Mouse (Mus musculus) ES-E14 (cell line): Measurements from ENCODE around the gene Mms22l. TPM values are rescaled to one million over a fixed set of nuclear protein-coding genes. Genes with fewer than 3 reads are reported as not detected.
"Not testable (repeated sequence)": the region's sequence is repeated elsewhere in the genome, so short reads cannot be mapped to it uniquely, and the experiment has no call there.

Source experiments
- DNase-seq: peaks from one replicate; pipeline ENCODE4 v3.0.0-alpha.2; 2013; ENCODE audit warnings: low read depth, low spot score
- H3K27ac ChIP-seq: 2 replicates; pipeline ENCODE4 v1.5.1; 2012; ENCODE audit warnings: low read depth, mild to moderate bottlenecking, low read length, moderate library complexity, mixed read lengths; ENCODE audit not compliant: poor library complexity, insufficient read depth, severe bottlenecking
- H3K36me3 ChIP-seq: 2 replicates; pipeline ENCODE4 v1.6.1; 2012; ENCODE audit warnings: mild to moderate bottlenecking, low read length, moderate library complexity, mixed read lengths; ENCODE audit not compliant: control insufficient read depth, poor library complexity, insufficient read depth, severe bottlenecking
- H3K4me1 ChIP-seq, 2 experiments: fragments of 150-350 bp in 1 of 2; sonication (generic) in 1 of 2; 2 replicates each; pipeline ENCODE4 v1.6.1; 2012; ENCODE audit warnings: low read length in 2 of 2, mild to moderate bottlenecking in 1 of 2, mixed read lengths in 1 of 2; ENCODE audit not compliant: control insufficient read depth in 2 of 2, insufficient read depth in 2 of 2, poor library complexity in 1 of 2
- H3K4me3 ChIP-seq, 2 experiments: fragments of 150-350 bp in 1 of 2; sonication (generic) in 1 of 2; 2 replicates each; pipeline ENCODE4 v1.5.1; 2012; ENCODE audit warnings: low read length in 2 of 2, low read depth in 1 of 2, mild to moderate bottlenecking in 1 of 2, mixed read lengths in 1 of 2; ENCODE audit not compliant: insufficient read depth in 1 of 2, poor library complexity in 1 of 2, severe bottlenecking in 1 of 2
- H3K9ac ChIP-seq: 2 replicates; pipeline ENCODE4 v1.6.1; 2012; ENCODE audit warnings: low read depth, mild to moderate bottlenecking, low read length, mixed read lengths; ENCODE audit not compliant: poor library complexity, insufficient read depth, severe bottlenecking
- H3K9me3 ChIP-seq: fragments of 150-350 bp; sonication (generic); 2 replicates; pipeline ENCODE4 v1.6.1; 2012; ENCODE audit warnings: low read depth, mild to moderate bottlenecking, low read length; ENCODE audit not compliant: control insufficient read depth, insufficient read depth
- CHD2 ChIP-seq: IDR thresholded peaks from 2 replicates; pipeline ENCODE4 v1.6.1; 2014; ENCODE audit warnings: mild to moderate bottlenecking, low read depth, low read length, inconsistent platforms
- HCFC1 ChIP-seq: IDR thresholded peaks from 2 replicates; pipeline ENCODE4 v1.6.1; 2012; ENCODE audit warnings: low read length, inconsistent platforms, borderline replicate concordance; ENCODE audit not compliant: insufficient read depth
- MAFK ChIP-seq: IDR thresholded peaks from 2 replicates; pipeline ENCODE4 v1.6.1; 2014; ENCODE audit warnings: mild to moderate bottlenecking, low read depth, low read length, inconsistent platforms; ENCODE audit not compliant: insufficient read depth
- ZC3H11A ChIP-seq: IDR thresholded peaks from 2 replicates; pipeline ENCODE4 v1.6.1; 2012; ENCODE audit warnings: low read depth, mild to moderate bottlenecking, inconsistent platforms, low read length, borderline replicate concordance
- ZNF384 ChIP-seq: IDR thresholded peaks from 2 replicates; pipeline ENCODE4 v1.6.1; 2012; ENCODE audit warnings: low read depth, low read length, inconsistent platforms
- in situ Hi-C, 2 experiments: fragments of 600-800 bp; cut with MboI; formaldehyde crosslinking; loops; one replicate each; pipeline ENCODE4 v1.15.1; 2025; ENCODE audit warnings: low sequenced_read_pairs in 2 of 2, inconsistent platforms in 1 of 2; ENCODE audit not compliant: unreplicated experiment in 2 of 2
- total RNA-seq: library from RNA; depleted of rRNA; stranded (reverse); fragments of 300-350 nt; gene quantifications from 2 replicates; pipeline ENCODE4 v1.2.3, GENCODE M21; 2012; rRNA removed

The Mms22l gene
- 59.2 and 63.1 TPM in 2 replicates for total RNA-seq

DNA sequence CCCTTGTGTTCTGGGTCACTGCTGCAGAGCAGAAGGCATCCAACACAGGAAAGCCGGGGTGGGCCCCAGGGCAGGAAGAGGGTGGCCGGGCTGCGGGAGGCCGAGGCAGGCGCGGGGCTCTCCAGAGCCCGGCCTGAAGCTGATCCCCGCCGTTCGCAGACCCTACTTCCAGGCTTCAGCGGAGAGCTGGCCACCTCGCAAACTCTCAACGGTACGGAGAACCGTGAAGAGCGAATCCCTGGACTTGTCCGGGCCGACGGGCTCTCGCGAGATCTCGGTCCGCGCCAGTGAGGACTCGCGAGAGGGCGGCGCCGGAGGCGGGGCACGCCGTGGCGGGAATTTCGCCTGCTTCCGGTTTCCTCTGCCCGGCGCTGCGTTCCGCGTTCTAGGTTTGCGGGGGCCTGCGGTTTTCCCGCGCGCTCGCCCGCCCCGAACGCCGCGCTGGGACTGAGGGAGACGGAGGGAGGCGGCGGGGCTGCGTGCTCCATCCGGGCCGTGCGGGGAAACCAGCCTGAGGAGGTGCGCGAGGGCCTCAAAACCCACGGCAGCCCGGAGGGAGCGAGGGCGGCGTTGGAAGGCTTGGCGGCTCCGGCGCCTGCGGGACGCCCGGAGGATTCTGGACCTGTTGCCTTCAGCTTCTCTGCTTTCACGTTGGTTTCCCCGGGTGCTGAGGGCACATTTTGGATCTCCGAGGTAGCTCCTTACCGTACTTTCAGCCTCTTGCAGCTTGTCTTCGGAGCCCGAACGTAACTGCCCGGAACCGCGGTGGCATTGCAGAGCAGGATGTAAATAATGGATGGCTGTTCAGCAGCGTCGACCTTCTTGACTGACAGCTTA is at the start of gene Mms22l:
TSS of gene Mms22l (plus strand) at position 336 of the 837 bp plus-strand sequence.
- Histone ChIP-seq H3K4me1 (no peaks in the 10 kb centered on the region; a peak in 1 of 4 replicates), H3K9ac (peak within 1 kb of the TSS; percentile 98), H3K36me3 (peaks cover 5% of the 10 kb centered on the region; the same call in 1 of the 2 replicates), H3K4me3 (peak within 1 kb of the TSS; percentile 78 to 93), H3K27ac (peak within 1 kb of the TSS; percentile 88), H3K9me3 (no peaks in the 10 kb centered on the region)
- TF ChIP-seq ZNF384, result no peak
- TF ChIP-seq CHD2, result peak; percentile 98
- TF ChIP-seq ZC3H11A, result no peak
- TF ChIP-seq MAFK, result no peak
- peak; percentile 45; the same call in 1 of the 2 replicates for TF ChIP-seq HCFC1
- DNase-seq, result peak; percentile 85
- in situ Hi-C loops, result no loop called here

- H3K9ac ChIP-seq, H3K9me3 ChIP-seq, H3K4me3 ChIP-seq, H3K4me1 ChIP-seq, H3K36me3 ChIP-seq, DNase-seq, in situ Hi-C loops, H3K27ac ChIP-seq: not testable (repeated sequence)
These were observed 12.2 kb upstream of the Mms22l start for GRCm38 (mm10) chr4:24484046-24484445.

GRCm38 (mm10) chr4:24496953-24497319 is 685 bp downstream of the Mms22l start:
- Histone ChIP-seq H3K4me3 (peak overlapping the region; percentile 78 to 93), H3K9ac (peak overlapping the region; percentile 98), H3K36me3 (peaks cover 5% of the 10 kb centered on the region; the same call in 1 of the 2 replicates), H3K9me3 (no peaks in the 10 kb centered on the region), H3K4me1 (no peaks in the 10 kb centered on the region; a peak in 1 of 4 replicates), H3K27ac (peak overlapping the region; percentile 77)
- no peak for DNase-seq
- no peak for TF ChIP-seq MAFK
- TF ChIP-seq ZNF384, result no peak
- no peak for TF ChIP-seq ZC3H11A
- TF ChIP-seq CHD2, result no peak
- no peak for TF ChIP-seq HCFC1
- in situ Hi-C loops, result no loop called here

- DNase-seq, result no peak
- Histone ChIP-seq H3K27ac (no peak overlapping the region), H3K4me1 (no peaks in the 10 kb centered on the region), H3K36me3 (peaks cover 15% of the 10 kb centered on the region), H3K4me3 (no peak overlapping the region), H3K9ac (no peak overlapping the region), H3K9me3 (no peaks in the 10 kb centered on the region)
- in situ Hi-C loops, result no loop called here
- TF ChIP-seq CHD2, result no peak
- no peak for TF ChIP-seq ZNF384
- no peak for TF ChIP-seq ZC3H11A
- no peak for TF ChIP-seq MAFK
- no peak for TF ChIP-seq HCFC1
These were observed 12.9 kb downstream of the Mms22l start for GRCm38 (mm10) chr4:24509195-24509594.

DNA sequence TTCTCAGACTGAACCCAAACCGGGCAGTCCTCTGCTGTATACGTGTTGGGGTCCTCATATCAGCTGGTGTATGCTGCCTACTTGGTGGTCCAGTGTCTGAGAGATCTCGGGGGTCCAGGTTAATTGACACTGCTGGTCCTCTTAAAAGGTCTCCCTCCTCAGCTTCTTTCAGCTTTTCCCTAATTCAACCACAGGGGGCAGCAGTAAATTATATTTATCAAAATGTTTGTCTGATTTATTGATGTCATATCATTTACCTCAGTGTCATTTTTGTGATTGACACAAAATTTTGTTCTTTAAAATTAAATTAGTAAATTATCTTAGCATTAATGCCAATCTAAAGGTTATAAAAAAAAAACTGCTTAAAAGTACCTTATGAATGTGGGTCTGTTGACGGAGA is 40.7 kb downstream of the Mms22l start:
- peaks cover 7% of the 10 kb centered on the region for H3K36me3 ChIP-seq
- in situ Hi-C loops, result no loop called here
- H3K27ac ChIP-seq, result no peak overlapping the region
- no peak for TF ChIP-seq CHD2
- TF ChIP-seq ZC3H11A, result no peak
- no peak for TF ChIP-seq HCFC1
- TF ChIP-seq MAFK, result no peak
- no peak for TF ChIP-seq ZNF384
- DNase-seq, result no peak
- no peak overlapping the region for H3K9ac ChIP-seq
- H3K4me3 ChIP-seq, result no peak overlapping the region
- no peaks in the 10 kb centered on the region for H3K9me3 ChIP-seq
- H3K4me1 ChIP-seq, result no peaks in the 10 kb centered on the region
